Mouse (Mus musculus): Measurements from ENCODE around the gene Emb.

DNA sequence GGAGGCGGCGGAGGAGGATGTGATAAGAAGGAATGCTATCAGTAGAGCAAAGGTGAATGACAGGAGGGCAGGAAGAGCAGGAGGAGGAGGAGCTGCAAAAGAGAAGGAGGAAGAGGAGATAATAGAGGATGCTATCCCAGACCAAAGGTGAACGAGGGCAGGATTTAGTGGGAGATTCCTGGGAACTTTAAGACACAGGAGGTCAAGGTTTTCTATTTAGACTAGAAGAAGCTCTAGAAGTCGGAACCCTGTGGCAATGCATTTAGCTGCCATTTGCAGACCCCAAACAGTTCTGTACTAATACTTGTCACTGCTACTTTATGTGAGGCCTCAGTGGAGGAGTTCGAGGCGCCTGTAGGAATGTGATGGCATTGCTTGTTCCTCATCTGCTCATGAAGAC lies at the start of gene Emb:
- no peak for TF ChIP-seq EP300 (IDR thresholded peaks at IDR 0.05; ENCODE audit: insufficient read depth, low read depth, low read length)
- no peak for TF ChIP-seq POLR2A (IDR thresholded peaks at IDR 0.05; ENCODE audit: insufficient read depth, low read depth, low read length)

All from heart, adult 2 months (tissue).